Mouse (Mus musculus) lung, postnatal 0 days (tissue): ENCODE measurements around the gene Yif1b. TPM values are rescaled to one million over a fixed set of nuclear protein-coding genes. Genes with fewer than 3 reads are reported as not detected.

Experiments
- ATAC-seq: fragments of 200-750 bp; cut with Nextera tagmentation; 2 replicates; pipeline ENCODE4 v1.8.0; 2017; ENCODE audit warnings: moderate library complexity
- DNase-seq: peaks from one replicate; pipeline ENCODE4 v3.0.0-alpha.2; 2016; ENCODE audit warnings: low spot score
- H3K27ac ChIP-seq: fragments of 300-500 bp; sonication (generic); 2 replicates; pipeline ENCODE4 v1.5.1; 2014; ENCODE audit warnings: antibody characterized with exemption, mild to moderate bottlenecking, low read length, mixed read lengths
- H3K27me3 ChIP-seq: fragments of 300-500 bp; sonication (generic); replicated peaks from 2 replicates; pipeline ENCODE4 v1.6.1; 2014; ENCODE audit warnings: low read length, mixed read lengths; ENCODE audit not compliant: insufficient read depth
- H3K36me3 ChIP-seq: fragments of 300-500 bp; sonication (generic); 2 replicates; pipeline ENCODE4 v1.6.1; 2014; ENCODE audit warnings: low read length, mixed read lengths; ENCODE audit not compliant: insufficient read depth
- H3K4me1 ChIP-seq: fragments of 300-500 bp; sonication (generic); 2 replicates; pipeline ENCODE4 v1.6.1; 2014; ENCODE audit warnings: antibody characterized with exemption, low read depth, low read length, mixed read lengths; ENCODE audit not compliant: insufficient read depth
- H3K4me2 ChIP-seq: fragments of 300-500 bp; sonication (generic); replicated peaks from 2 replicates; pipeline ENCODE4 v1.6.1; 2014; ENCODE audit warnings: low read depth, mild to moderate bottlenecking, low read length, moderate library complexity, mixed read lengths
- H3K4me3 ChIP-seq: fragments of 300-500 bp; sonication (generic); 2 replicates; pipeline ENCODE4 v1.5.1; 2014; ENCODE audit warnings: low read depth, low read length
- H3K9ac ChIP-seq: fragments of 300-500 bp; sonication (generic); replicated peaks from 2 replicates; pipeline ENCODE4 v1.6.1; 2014; ENCODE audit warnings: low read depth, mild to moderate bottlenecking
- H3K9me3 ChIP-seq: fragments of 300-500 bp; sonication (generic); 2 replicates; pipeline ENCODE4 v1.6.1; 2016; ENCODE audit warnings: low read length, mixed read lengths
- CTCF ChIP-seq: IDR thresholded peaks from 2 replicates; pipeline ENCODE4 v1.5.1; 2016; ENCODE audit warnings: antibody characterized with exemption, mild to moderate bottlenecking
- EP300 ChIP-seq: IDR thresholded peaks from 2 replicates; pipeline ENCODE4 v1.6.1; 2016; ENCODE audit warnings: antibody characterized with exemption, mild to moderate bottlenecking, control low read depth
- WGBS: fragments of 180-500 bp; shearing (Covaris S2); extraction: QIAGEN DNeasy Blood & Tissue Kit; methylation state at CpG from one replicate; pipeline ENCODE4 v1.1.7; 2014; 5-methylcytosine and 5-hydroxymethylcytosine counted together
- polyA plus RNA-seq: library from polyadenylated mRNA; unstranded; fragments of >200 nt; fragmentation: Nextera tagmentation; extraction: Ambion mirVana; gene quantifications from 2 replicates; pipeline ENCODE4 v1.2.1, GENCODE M21; 2015

The Yif1b gene
- polyA plus RNA-seq, 1 experiment from 2014 or later, result 96.2 TPM

DNA sequence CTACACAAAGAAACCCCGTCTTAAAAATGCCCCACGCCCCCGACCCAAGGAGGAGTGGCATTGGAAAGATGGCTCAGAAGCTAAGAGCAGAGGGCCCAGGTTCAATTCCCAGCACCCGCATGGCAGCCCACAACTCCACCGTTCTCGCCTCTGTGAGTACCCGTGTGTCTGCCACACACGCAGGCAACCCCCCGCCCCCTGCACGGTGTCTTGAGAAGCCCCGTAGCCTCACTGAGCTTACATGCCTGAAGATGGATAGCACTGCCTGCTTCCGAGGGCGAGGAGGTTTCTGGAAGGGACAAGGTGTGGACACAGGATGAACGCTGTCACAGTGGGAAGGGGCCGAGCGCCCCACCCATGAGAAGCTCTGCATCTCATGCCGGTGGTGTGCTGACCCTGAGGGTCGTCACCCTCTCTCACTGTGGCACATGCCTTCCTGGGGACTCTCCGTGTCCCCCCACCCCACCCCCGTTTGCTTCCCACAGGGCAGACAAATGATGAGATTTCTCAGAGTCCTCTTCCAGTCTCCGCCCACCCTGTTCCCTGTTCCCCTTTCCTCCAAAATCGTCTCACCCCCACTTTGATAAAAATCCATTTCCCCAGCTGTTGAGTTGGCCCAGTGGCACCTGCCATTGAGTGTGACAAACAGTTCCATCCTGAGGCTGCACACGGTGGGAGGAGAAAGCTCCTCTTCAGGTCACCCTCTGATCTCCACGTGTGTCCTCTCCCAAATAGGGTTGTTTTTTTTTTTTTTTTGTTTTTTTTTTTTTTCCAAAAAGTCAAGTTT is 57.9 kb downstream of the Yif1b start:
- H3K4me3 ChIP-seq, result no peak overlapping the region
- ATAC-seq, result no peak

DNA sequence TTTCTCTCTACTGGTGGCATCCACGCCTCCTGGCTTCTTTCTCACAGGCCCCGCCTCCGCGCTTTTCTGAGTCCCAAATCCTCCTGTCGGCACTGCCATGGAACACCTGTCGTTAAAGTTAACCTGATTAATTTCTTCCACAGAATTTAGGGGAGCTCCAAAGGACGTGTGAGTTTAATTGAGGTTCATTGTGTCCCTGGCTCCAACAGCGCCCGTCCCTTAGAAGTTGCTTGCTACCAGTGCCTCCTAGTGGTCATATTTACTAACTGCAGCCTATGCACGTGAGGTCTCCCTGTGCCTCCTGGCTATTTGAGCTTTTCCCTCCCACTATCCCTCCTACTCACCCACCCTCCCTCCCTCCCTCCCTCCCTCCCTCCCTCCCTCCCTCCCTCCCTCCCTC is 58.9 kb downstream of the Yif1b start:
- peaks cover 6% of the 10 kb centered on the region; the same call in 1 of the 2 replicates for H3K4me1 ChIP-seq
- TF ChIP-seq EP300, result no peak
- TF ChIP-seq CTCF, result peak; percentile 91
- no peaks in the 10 kb centered on the region for H3K9me3 ChIP-seq
- H3K36me3 ChIP-seq, result no peaks in the 10 kb centered on the region
- peak; percentile 20; the same call in 1 of the 2 replicates for ATAC-seq
- WGBS, result 8% methylated on average over 10 of the region's 10 CpGs
- peak; percentile 91 for DNase-seq
- H3K9ac ChIP-seq, result no peak overlapping the region
- no peak overlapping the region for H3K4me2 ChIP-seq
- no peak overlapping the region for H3K4me3 ChIP-seq
- H3K27me3 ChIP-seq, result no peaks in the 10 kb centered on the region
- H3K27ac ChIP-seq, result no peak overlapping the region

More for the DNA sequence above, 57.9 kb downstream of the Yif1b start:
- Histone ChIP-seq H3K9me3 (no peaks in the 10 kb centered on the region), H3K9ac (no peak overlapping the region), H3K4me1 (peaks cover 6% of the 10 kb centered on the region; the same call in 1 of the 2 replicates), H3K27ac (peak overlapping the region; percentile 71), H3K27me3 (no peaks in the 10 kb centered on the region), H3K36me3 (no peaks in the 10 kb centered on the region), H3K4me2 (no peak overlapping the region)
- TF ChIP-seq CTCF (no peak), EP300 (no peak)
- DNase-seq, result peak; percentile 54
- whole genome bisulfite sequencing, result 71% methylated on average over 24 of the region's 24 CpGs

Other genes with a start within 250 kb of the Yif1b start
- 0.01 and 0.05 TPM in 2 replicates for gene Ryr1, start 113.2 kb upstream of the Yif1b start, polyA plus RNA-seq
- gene Rasgrp4, start 103.5 kb upstream of the Yif1b start, polyA plus RNA-seq, result 1.3 and 2.4 TPM in 2 replicates
- gene Fam98c, start 82.1 kb upstream of the Yif1b start, polyA plus RNA-seq, result 35.7 and 40.2 TPM in 2 replicates
- 0.11 and 0.44 TPM in 2 replicates for gene Ggn, start 68.1 kb upstream of the Yif1b start, polyA plus RNA-seq
- gene Spred3, start 67.9 kb upstream of the Yif1b start, polyA plus RNA-seq, result 0.95 and 0.98 TPM in 2 replicates
- 234 and 250 TPM in 2 replicates for gene Psmd8, start 57.6 kb upstream of the Yif1b start, polyA plus RNA-seq
- gene Catsperg1, start 24.3 kb upstream of the Yif1b start, polyA plus RNA-seq, result 0.81 and 1.00 TPM in 2 replicates
- 2.2 and 2.4 TPM in 2 replicates for gene Kcnk6, start 5.8 kb upstream of the Yif1b start, polyA plus RNA-seq
- gene 2200002D01Rik, start 10.1 kb downstream of the Yif1b start, polyA plus RNA-seq, result 123 and 134 TPM in 2 replicates
- gene Spint2, start 43.6 kb downstream of the Yif1b start, polyA plus RNA-seq, result 429 and 453 TPM in 2 replicates
- 222 and 246 TPM in 2 replicates for gene Ppp1r14a, start 51.0 kb downstream of the Yif1b start, polyA plus RNA-seq
- gene Dpf1, start 65.6 kb downstream of the Yif1b start, polyA plus RNA-seq, result 2.0 and 2.5 TPM in 2 replicates